Mouse (Mus musculus): ENCODE measurements around the gene Lmod1. TPM values are rescaled to one million over a fixed set of nuclear protein-coding genes. Genes with fewer than 3 reads are reported as not detected.

Gene Lmod1
- polyA plus RNA-seq, 1 experiment: 2.4 TPM

DNA sequence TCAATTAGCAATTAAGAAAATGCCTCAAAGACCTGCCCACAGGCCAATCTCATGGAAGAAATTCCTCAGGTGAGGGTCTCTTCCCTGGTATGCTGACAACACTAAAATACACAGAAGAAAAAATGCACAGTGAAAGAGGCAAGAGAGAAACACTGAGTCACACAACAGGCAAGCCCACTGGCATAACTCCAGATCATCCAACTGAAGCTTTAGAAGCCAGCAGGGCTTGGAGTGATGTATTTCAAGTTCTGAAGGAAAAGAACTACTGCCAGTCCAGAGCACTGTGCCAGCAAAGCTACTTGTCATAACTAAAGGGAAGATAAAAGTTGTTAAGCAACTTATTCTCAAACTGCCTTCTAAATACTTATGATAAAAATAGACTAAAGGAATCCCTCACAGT lies 89.4 kb downstream of the Lmod1 start:
- no peaks in the 10 kb centered on the region for H3K27me3 ChIP-seq (ENCODE audit: control insufficient read depth, insufficient read depth, low read length)
- TF ChIP-seq CTCF (IDR thresholded peaks at IDR 0.05; ENCODE audit: borderline replicate concordance, control insufficient read depth, extremely low read depth, insufficient read depth, low read length, poor library complexity): no peak
- TF ChIP-seq POLR2A (IDR thresholded peaks at IDR 0.05; ENCODE audit: control insufficient read depth, extremely low read depth, insufficient read depth, low read length, poor library complexity): no peak
- no peak overlapping the region for H3K27ac ChIP-seq (ENCODE audit: control insufficient read depth, insufficient read depth, low read length)
- H3K4me1 ChIP-seq (replicated peaks; ENCODE audit: control insufficient read depth, insufficient read depth, low read length): no peaks in the 10 kb centered on the region
- peaks cover 60% of the 10 kb centered on the region for H3K36me3 ChIP-seq (ENCODE audit: control insufficient read depth, insufficient read depth, low read length)
- DNase-seq: no peak
- H3K4me3 ChIP-seq (ENCODE audit: control insufficient read depth, insufficient read depth, low read length): no peak overlapping the region

Other genes starting within 250 kb of the Lmod1 start
- 1.3 and 1.5 TPM in 2 replicates for gene Lgr6, start 219.5 kb upstream of the Lmod1 start, polyA plus RNA-seq (2012; rRNA removed)
- gene Ptpn7, start 192.1 kb upstream of the Lmod1 start, polyA plus RNA-seq (2012; rRNA removed): 219 and 275 TPM in 2 replicates
- 54.7 and 59.4 TPM in 2 replicates for gene Arl8a, start 178.0 kb upstream of the Lmod1 start, polyA plus RNA-seq (2012; rRNA removed)
- 0.50 and 0.77 TPM in 2 replicates for gene Gpr37l1, start 157.1 kb upstream of the Lmod1 start, polyA plus RNA-seq (2012; rRNA removed)
- gene Elf3, start 66.2 kb upstream of the Lmod1 start, polyA plus RNA-seq (2012; rRNA removed): 4.2 and 4.6 TPM in 2 replicates
- 32.0 and 37.2 TPM in 2 replicates for gene Rnpep, start 40.7 kb upstream of the Lmod1 start, polyA plus RNA-seq (2012; rRNA removed)
- 44.8 and 50.3 TPM in 2 replicates for gene Timm17a, start 11.0 kb upstream of the Lmod1 start, polyA plus RNA-seq (2012; rRNA removed)
- 18.0 and 26.4 TPM in 2 replicates for gene Shisa4, start 50.4 kb downstream of the Lmod1 start, polyA plus RNA-seq (2012; rRNA removed)
- 166 and 184 TPM in 2 replicates for gene Ipo9, start 105.7 kb downstream of the Lmod1 start, polyA plus RNA-seq (2012; rRNA removed)

Measured in thymus, adult 2 months (tissue).